Mouse (Mus musculus): ENCODE results near the gene Ube2v1. TPM values are rescaled to one million over a fixed set of nuclear protein-coding genes. Genes with fewer than 3 reads are reported as not detected.
A peak's percentile ranks its signal among the peaks of the same experiment; 100 is the strongest.

Gene Ube2v1
- 100 to 1,000 TPM; 158 to 180 TPM for total RNA-seq (2021)
- long read RNA-seq, experiment 1, transcript Ube2v1-207 (5 exons, 924 nt), result minor isoform, 28 of 323 reads
- long read RNA-seq, experiment 1, transcript Ube2v1-202 (4 exons, 2,041 nt), result major isoform, 277 of 323 reads
- long read RNA-seq, experiment 1, partial matches to known transcripts, result 1 of 323 reads
- long read RNA-seq, experiment 1, other reads (novel, unspliced or antisense), result 12 of 323 reads
- long read RNA-seq, experiment 2, transcript Ube2v1-202 (4 exons, 2,041 nt), result major isoform, 309 of 361 reads
- long read RNA-seq, experiment 2, transcript Ube2v1-201 (3 exons, 1,586 nt), result minor isoform, 8 of 361 reads
- long read RNA-seq, experiment 2, transcript Ube2v1-207 (5 exons, 924 nt), result minor isoform, 21 of 361 reads
- long read RNA-seq, experiment 2, partial matches to known transcripts, result 13 of 361 reads
- long read RNA-seq, experiment 2, other reads (novel, unspliced or antisense), result 8 of 361 reads

DNA sequence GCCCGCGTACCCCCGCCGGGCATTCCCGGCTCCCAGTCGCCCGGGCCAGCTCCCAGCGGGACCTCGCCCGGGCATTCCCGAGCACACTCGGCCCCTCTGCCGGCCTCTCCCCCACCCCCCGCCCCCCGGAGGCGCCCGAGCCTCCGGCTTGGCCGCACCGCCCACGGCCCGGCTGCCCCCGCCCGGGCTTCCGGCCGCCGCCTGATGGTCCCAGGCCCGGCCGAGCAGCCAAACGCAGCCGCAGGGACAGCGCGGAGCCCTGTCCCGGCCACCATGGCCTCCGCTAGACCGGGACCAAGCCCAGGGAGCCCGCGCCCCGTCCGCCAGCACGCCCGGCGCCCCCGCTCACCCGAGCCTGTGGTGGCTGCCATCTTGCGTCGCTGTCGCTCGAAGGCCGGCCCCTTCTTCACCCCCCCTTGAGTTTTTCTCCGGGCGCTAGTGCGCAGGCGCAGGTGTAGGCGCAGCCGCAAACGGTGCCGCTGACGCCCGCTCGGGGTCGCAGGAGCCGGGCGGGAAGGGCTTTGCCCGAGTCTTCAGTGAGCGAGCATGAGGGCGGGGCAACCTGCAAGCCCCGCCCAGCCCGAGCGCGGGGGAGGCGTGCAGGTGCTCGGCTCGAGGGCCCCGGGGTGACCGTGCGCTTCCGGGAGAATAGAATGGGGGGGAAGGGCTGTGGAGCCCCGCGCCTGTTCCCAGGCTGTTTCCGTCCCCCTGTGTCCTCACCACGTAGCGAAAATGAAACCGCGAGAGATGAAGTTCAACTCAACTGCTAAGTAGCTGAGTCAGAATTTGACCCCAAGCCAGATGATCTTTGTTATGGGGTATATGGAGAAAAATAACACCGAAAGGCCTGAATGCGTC is at the start of gene Ube2v1:
Gene Ube2v1, minus strand, starts transcription at position 505 of the 858 bp plus-strand sequence.
- DNase-seq, result peak; percentile 96
- intact Hi-C loops (cut with DNase I; ENCODE audit: low total_unique reads), result no loop called here

DNA sequence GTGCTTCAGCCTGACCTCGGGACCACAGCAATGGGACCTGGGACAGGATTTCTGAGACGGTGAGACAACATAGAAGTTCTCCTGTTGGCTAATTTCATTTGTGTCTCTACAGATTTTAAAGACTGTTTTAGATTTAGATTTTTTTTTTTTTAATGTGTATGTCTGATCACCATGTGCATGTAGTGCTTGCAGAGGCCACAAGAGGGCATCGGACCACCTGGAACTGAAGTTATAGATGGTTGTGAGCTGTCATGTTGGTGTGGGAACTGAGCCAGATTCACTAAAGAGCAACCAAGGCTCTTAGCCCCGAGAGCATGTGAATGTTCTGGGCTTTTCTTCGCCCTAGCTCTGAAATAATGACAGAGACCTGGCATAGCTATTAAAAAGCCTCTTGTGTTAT is 48.8 kb upstream of the Ube2v1 start:
- DNase-seq, result peak; percentile 38
- intact Hi-C loops (cut with DNase I; ENCODE audit: low total_unique reads), result loop anchor here (10.0 kb wide), 1 partner anchor 324 kb away; no protein-coding TSS in a partner anchor

DNA sequence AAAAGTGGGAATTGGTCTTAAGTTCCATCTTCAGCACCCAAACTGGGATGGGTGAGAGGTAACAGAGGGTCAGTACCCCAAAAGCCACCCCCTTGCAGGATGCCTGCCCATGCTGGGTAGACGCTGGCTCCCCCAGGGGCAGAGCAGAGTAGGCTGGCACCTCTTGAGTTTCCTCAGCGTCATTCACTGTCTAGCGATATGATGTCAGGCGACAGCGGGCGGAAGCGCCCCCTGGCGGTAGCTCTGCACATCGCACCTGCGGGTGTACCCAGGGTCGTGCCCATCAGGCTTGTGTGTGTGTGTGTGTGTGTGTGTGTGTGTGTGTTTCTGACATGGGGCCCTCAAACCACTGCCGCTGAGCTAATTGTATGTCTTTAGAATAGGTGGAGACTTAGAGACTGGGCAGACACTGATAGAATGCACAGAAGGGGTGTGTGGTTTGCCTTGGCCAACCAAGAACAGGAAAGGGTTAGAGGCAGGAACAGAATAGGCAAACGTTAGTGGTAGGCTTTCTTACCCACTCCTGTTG is 48.1 kb upstream of the Ube2v1 start:
- DNase-seq, result peak; percentile 83
- intact Hi-C loops (cut with DNase I; ENCODE audit: low total_unique reads), result loop anchor here (5.0 to 10.0 kb wide), 3 partner anchors 38 to 325 kb away; partner anchors contain the start of gene Snai1

DNA sequence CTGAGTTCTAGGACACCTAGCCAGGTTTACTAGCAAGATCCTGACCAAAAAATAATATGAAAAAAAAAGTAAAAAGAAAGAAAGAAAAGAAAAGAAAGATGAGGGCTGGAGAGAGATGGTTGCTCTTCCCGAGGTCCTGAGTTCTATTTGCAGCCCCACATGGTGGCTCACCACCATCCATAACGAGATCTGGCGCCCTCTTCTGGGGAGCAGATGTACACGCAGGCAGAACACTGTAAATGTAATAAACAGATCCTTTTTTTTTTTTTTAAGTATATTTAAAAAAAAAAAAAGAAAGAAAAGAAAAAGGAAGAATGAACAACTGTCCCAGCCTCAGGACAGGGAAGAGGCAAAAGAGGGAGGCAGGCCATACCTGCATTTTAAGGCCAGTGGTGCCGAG is 46.7 kb upstream of the Ube2v1 start:
- intact Hi-C loops (cut with DNase I; ENCODE audit: low total_unique reads), result loop anchor here (5.0 kb wide), 2 partner anchors 36 to 141 kb away; partner anchors contain the start of gene Snai1

DNA sequence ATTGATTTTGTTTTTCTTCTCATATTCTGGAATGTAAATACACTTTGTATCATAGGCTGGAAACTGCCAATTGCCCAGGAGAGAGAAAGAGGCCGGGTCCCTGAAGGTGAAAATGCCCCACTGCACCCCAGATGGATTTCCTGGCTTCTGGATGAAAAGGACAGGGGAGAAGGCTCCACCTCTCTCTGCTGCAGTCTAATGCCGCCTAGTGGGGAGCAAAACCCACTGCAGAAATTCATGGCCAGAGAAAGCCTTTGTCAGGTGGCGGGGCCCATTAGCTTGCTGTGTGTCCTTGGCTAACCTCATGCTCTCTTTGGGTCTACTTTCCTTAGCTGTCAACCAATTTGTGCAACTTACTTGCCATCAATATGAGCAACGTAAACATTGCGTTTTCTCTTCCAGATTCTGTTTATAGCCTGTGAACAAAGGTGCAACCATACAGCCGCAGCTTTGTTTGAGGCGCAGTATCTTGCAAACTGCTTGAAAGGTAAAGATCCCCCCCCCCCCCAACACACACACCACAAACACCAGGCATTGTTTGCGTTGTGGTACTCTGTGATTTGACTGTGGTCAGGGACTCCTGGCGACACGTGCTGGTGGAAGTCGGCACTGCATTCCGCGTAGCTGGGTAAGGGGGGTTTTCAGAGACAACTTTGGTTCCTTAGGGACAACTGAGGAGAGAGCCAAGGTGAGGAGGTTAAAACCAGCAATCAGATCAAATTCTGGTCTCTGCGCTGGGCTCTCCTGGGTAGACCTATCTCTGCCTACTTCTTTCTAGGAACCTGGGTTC is 43.4 kb upstream of the Ube2v1 start:
- DNase-seq, result peak; percentile 36
- intact Hi-C loops (cut with DNase I; ENCODE audit: low total_unique reads), result loop anchor here (5.0 kb wide), 2 partner anchors 33 to 138 kb away; partner anchors contain the start of gene Snai1

More for the DNA sequence above, 46.7 kb upstream of the Ube2v1 start:
- no peak for DNase-seq

DNA sequence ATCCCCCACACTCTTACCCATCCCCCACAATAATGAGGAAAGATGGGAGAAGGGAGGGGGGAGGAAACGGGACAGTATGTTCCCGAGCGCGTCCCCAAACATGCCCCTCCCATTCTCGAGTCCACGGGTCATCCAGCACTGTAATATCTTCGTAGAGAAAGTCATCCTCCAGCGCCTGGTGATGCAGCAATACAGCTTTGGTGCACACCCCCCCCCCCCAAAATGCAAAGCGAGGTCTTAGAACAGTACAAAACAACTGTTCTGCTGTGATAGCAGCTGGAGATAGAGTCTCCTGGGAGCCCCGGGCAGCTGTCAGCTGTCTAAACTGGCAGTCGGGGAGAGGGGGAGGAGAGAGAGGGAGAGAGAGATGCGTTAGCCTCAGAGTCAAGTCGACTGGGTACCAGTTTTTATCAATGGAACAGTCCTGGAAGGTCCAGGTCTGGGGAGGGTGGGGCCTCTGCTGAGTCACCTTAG is 40.4 kb upstream of the Ube2v1 start:
- DNase-seq, result peak; percentile 49
- intact Hi-C loops (cut with DNase I; ENCODE audit: low total_unique reads), result no loop called here

DNA sequence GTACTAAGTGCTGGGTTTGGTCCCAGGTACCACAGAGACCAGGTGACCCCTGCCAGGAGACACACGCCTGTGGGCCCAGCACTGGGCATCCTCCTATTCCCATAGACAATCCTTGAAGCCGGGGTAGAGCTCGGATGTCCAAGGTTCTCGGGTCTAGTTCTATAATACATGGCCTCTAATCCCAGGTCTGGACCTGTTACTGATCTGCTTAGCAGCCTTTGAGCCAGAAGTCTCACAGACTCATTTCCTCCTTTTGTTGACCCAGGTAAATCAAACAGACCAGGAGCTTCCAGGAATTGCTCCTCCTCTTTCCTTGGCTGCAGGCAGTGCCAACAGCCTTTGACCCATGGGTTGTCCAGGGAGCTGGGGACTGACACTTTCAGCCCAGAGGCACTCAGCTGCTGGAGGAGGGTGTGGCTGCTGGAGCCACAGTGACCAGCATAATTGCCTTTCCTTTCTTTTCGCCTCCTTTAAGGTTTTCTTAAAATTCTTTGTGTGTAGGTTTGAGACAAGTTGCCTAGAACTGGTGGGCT is 39.3 kb upstream of the Ube2v1 start:
- DNase-seq, result peak; percentile 19
- intact Hi-C loops (cut with DNase I; ENCODE audit: low total_unique reads), result no loop called here

DNA sequence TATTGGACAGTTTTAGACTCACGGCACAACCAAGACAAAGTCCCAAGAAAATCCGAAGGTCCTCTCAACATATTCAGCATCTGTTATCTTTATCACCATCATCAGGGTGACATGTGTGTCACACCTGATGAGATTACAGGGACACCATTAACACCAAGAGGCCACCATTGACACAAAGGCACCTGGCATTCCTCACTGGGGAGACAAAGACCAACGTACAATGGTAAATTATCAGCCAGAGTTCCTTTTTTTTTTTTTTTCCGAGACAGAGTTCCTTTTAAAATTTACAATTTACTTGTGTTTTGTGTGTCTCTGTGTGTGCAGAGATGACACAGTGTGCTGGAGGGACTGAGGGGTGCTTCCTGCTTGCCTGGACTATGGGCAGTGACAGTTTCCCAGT is 37.5 kb upstream of the Ube2v1 start:
- DNase-seq, result no peak
- intact Hi-C loops (cut with DNase I; ENCODE audit: low total_unique reads), result no loop called here

DNA sequence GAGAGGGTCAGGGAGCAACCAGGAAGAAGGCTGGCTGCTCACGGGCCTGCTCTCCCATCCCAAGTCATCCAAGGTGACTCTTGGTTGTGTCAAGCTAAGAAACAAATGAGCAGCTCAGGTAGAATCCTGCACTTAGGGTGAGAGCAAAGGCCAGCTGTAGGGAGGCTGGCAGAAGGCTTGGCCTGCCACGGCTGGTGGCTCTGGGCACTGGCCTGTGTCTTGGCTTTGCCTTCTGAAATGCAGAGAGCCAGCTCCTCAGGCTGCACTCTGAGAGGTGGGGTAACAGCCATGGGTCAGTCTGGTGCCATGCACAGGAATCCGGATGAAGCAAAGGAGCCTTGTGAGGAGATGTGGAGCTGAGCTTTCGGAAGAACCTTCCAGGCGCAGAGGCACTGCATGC is 36.5 kb upstream of the Ube2v1 start:
- intact Hi-C loops (cut with DNase I; ENCODE audit: low total_unique reads), result no loop called here
- peak; percentile 10 for DNase-seq

DNA sequence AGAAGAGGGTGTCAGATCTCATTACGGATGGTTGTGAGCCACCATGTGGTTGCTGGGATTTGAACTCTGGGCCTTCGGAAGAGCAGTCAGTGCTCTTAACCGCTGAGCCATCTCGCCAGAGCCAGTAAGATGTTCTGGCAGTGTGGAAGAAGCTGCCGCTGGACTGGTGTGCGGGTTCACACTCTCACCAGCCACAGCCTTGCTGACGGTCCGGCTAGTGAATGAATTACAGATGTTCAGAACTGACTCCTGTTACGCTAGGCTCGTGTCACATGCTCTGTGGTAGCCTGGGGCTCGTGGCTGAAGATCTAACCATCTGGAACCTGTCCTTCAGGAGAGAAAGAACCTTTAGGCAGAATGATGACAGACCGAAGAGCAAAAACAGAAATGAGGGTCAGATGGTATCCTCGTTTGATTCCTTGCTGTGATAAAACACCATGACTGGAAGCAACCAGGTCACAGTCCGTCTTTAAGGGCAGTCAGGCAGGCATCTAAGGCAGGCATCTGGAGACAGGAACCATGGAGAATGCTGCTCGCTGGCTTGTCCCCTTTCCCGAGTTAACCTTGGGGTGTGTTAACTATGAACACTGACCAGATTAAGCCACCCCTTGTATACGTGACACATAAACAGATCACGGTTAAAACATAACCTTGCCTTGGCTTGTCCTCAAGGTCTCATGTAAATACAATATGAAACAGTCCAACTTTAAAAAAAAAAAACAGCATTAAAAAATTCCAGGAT is 34.2 kb upstream of the Ube2v1 start:
- intact Hi-C loops (cut with DNase I; ENCODE audit: low total_unique reads), result no loop called here
- peak; percentile 1 for DNase-seq

DNA sequence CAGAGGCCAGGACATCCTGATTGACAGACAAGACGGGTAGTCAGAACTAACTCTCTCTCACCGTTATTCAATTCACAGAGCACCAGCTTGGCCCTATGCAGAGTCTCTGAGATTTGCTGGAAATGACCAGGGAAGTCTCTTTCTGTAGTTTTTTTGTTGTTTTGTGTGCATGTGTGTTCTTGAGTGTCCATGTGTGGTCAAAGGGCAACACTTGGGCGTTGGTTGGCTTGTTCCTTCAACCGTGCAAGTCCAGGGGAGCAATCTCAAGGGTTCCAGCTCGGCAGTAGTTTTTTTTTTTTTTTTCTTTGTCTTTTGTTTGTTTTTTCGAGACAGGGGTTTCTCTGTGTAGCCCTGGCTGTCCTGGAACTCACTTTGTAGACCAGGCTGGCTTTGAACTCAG is 30.8 kb upstream of the Ube2v1 start:
- intact Hi-C loops (cut with DNase I; ENCODE audit: low total_unique reads), result no loop called here
- DNase-seq, result no peak

DNA sequence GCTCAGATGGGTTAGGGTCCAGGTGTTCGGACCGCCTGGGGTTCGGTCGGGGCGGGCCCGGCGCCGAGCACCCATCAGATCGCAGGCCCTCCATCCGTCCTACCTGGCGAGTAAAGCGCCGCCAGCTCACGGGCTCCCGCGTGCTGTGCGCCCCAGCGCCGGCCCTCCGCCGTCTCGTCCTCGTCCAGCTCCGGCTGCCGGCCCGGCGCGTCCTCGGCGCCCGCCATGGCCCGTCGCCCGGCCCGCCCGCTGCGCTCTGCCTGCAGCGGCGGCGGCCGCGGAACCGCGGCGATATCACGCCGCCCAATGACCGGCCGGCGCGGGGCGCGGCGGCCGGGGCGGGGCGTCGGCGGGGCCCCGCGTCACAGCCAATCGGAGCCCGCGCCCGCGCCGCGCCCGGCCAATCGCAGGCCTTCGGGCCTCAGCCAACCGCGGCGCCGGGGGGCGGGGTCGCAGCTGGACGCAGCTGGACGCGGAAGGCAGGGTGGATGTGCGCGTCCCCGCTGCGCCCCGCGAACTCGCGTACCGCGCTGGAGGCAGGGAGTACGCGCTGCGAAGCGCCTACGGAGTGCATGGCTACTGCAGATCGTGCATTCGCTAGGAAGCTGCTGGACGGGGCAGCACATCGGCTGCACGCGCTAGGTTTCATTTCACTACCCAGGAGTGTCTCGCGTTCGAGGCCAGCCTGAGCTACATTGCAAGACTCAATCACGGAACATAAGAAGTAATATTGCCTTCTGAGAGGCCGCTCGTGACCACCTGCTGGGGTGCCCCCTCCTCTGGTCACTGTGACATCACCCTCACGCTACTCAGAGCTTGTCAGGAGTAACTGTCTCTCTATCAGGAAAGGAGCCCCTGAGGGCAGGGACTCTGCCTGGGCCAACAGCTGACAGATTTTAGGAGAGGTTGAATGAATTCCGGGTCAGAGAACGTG is 29.6 kb upstream of the Ube2v1 start, which contains the start of gene Gm20431:
Gene Gm20431, minus strand, starts transcription at position 227 of the 934 bp plus-strand sequence.
- intact Hi-C loops (cut with DNase I; ENCODE audit: low total_unique reads), result no loop called here
- DNase-seq, result peak; percentile 98

DNA sequence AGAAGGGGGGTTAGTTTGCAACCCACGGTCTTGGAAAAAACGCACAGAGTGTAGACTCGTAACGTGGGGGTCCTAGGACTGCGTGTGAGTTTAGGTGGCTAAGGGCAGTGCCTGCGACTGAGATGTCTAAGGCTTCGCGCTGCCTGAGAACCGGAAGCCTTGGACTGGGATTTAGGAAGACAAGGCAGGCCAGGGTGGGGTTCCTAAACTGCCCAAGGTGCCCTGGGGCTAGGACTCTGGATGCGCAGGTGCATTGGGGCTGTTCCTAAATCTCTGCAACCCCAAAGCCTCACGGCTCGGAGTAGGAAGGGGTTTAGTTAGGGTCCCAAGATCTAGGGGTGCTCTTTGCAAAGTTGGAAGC is 28.7 kb upstream of the Ube2v1 start:
- no peak for DNase-seq
- intact Hi-C loops (cut with DNase I; ENCODE audit: low total_unique reads), result no loop called here

DNA sequence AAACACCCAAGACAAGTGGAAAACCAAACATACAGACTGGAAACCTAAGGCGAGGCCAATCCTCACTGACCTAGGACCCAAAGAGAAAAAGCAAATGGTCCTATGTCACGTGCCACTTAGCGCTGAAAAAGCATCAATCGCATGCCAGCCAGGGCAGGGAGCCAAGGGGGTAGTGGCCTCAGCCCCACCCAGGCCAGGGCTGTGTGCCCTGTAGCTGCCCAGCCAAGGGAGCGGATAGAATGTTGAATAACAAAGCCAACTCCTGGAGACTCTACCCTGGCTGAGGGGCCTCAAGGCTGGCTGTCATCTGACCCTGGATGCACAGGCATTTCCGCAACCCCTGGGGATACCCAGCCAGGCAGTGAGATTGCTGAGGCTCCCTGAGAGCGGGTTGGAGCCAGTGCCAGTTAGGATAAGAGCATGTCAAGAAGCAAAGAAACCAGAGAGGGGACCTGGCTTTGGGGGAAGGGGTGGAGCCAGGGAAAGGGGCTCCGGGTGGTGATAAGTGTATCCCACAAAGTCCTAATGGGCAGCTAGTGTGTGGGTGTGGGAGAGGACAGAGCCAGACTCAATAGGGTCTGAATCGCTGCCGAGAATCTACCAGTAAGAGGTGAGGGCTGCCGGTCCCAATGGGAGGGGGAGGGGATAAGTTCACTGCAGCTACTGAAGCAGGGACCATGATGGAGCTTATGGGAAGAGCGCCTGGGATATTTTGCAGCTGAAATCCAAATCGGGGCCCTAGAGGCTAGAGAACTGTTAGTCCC is 28.1 kb upstream of the Ube2v1 start:
- intact Hi-C loops (cut with DNase I; ENCODE audit: low total_unique reads), result no loop called here

DNA sequence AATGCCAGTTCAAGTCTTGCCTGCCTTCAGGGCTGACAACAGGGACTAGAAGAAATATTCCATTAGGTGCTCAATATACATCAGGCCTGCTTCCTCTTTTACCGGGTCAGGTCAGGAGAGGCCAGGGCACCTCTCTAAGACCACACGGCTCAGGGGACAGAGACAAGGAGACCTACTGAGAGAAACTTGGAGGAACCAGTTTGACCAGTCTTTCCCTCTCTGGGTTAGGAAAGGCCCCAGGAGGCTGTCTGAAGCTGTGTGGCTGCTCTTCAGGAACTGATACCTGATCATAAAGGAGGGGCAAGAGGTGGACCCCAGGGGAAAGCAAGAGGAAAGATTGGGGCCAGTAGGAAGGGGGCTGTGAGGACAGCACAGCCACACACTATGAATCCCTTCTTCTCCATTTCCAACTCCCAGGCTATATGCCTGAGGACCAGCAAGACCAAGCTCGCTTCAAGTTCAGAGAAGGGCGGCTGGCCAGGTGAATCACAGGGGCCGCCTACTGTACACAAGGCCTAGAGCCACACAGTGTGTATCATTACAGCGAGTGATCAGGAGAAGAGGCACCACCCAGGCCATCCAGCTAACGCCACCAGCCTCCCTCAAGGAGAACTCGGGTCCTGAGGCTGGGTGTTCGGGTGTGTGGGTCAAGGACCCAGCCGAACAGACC is 27.4 kb upstream of the Ube2v1 start:
- no peak for DNase-seq
- intact Hi-C loops (cut with DNase I; ENCODE audit: low total_unique reads), result no loop called here

More for the DNA sequence above, 28.1 kb upstream of the Ube2v1 start:
- DNase-seq, result peak; percentile 71

DNA sequence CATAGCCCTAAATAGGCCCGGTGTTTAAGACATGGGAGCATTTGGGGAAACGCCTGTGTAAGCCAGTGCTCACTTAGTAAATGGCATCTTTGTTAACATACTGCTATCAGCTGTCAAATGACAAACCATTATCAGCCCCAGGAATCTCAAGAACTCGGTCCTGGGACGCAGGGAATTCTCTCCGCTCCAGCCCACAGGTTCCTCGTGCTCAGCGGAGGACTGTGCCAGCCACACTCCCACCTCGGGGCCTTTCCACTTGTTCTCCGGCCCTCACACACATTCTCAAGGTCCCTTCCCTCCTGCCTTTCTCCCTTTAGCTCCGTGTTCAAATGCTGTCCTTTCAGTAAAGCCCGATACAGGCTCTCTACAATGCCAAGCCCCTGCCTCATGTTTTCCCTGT is 26.8 kb upstream of the Ube2v1 start:
- intact Hi-C loops (cut with DNase I; ENCODE audit: low total_unique reads), result no loop called here
- no peak for DNase-seq

Data from gastrocnemius, postnatal 14 days (tissue).